Mouse (Mus musculus) heart, postnatal 25 days (tissue): ENCODE measurements at regions not wholly inside any gene's neighbourhood (a gene's known extent, or its start where the extent isn't known, plus 50 kb on each side); places are given as distances from the start of the nearest gene placed in this dataset.
"Not testable (repeated sequence)": the region's sequence is repeated elsewhere in the genome, so short reads cannot be mapped to it uniquely, and the experiment has no call there.

Experiments
- DNase-seq: peaks from one replicate; pipeline ENCODE4 v3.0.0; 2022; ENCODE audit warnings: low spot score
- intact Hi-C: fragments of 180-260 bp; cut with DNase I; formaldehyde crosslinking; loops from one replicate; pipeline ENCODE4 v1.15.1; 2025

DNA sequence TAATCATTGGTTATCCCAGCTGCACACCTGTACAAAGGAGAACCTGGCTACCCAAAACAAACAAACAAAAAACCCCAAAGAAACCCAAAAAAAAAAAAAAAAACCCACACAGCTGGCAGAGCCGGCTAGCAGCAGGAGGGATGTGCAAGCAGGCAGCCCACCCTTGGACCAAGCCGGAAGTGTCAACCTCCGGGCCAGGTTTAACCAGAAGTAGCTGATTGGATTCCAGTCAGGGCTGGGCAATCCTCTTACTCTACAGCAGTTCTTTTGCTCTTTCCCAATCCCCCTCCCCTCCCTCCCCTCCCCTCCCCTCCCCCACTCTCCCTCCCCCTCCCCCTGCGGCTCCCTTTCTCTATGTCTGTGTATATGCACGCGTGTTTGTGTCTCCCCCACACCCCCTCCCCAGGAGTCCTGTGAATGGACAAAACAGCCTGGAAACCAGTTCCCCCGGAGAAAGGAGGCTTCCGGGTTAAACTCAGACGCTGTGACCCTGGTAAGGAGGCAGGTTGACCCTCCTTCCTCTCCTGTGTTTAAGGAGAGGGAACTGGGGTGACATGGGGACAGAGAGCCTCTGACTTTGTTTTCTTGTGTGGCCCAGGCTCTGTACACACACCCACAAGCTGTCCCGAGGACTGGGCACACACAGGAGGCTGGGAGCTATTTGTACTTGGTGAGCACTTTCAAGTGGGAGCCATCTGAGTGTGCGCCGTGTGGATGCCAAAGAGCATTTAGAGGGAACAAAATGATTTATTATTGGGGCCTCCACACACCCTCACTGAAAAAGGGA, 93.9 kb upstream of the Jarid2 start:
- intact Hi-C loops = no loop called here
- no peak for DNase-seq

DNA sequence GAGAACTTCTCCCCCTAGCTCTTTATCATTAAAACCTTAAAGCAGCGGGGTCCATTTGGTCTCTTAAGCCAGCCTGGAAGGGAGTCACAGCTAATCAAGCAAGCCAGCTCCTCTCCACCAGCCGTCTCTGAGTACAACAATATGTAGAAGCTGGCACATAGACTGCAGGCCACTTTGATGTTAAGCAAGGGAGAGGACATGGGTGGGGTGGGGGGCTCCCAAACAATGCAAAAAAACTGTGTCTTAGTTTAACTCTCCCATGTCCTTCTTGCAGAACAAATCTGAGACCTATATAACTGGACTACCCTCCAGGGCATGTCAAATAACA, 93.3 kb upstream of the Jarid2 start:
- intact Hi-C loops = no loop called here
- DNase-seq = no peak

DNA sequence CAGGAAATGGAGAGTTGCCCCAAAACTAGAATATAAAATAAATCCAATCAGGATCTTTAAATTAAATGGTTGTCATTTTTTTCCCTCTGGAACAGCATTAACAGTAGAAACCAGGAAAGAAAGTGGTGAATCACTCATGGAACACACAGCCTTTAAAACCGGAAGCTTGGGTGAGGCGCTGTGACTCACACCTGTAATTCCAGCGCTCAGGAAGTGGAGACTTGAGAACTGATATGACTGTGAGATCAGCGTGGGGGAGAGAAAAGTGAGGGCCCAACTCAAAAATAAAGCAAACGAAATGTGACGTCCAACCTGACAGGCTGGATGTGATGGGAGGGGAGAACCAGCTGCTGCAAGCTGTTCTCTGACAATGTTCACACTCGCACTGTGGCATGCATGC, 86.9 kb upstream of the Jarid2 start:
- DNase-seq = no peak
- intact Hi-C loops = no loop called here

DNA sequence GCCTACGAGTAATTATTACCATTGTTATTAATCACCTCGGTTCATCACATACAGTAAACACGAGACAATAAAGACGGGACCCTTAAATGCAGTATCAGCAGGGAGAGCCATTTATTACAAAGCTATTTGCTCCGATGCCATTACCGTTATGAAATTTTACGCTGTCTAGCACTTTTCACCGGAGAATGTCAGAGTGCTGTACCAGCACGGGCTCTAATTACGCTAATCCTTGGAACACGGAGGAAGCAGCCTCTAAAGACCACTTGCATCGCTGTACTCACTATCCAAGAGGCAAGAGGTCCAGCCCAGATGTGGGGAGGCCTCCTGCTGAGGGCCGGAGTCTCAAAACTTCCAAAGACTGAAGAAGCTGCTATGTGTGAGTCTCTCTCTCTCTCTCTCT, 79.2 kb upstream of the Jarid2 start:
- DNase-seq = no peak
- intact Hi-C loops = no loop called here

DNA sequence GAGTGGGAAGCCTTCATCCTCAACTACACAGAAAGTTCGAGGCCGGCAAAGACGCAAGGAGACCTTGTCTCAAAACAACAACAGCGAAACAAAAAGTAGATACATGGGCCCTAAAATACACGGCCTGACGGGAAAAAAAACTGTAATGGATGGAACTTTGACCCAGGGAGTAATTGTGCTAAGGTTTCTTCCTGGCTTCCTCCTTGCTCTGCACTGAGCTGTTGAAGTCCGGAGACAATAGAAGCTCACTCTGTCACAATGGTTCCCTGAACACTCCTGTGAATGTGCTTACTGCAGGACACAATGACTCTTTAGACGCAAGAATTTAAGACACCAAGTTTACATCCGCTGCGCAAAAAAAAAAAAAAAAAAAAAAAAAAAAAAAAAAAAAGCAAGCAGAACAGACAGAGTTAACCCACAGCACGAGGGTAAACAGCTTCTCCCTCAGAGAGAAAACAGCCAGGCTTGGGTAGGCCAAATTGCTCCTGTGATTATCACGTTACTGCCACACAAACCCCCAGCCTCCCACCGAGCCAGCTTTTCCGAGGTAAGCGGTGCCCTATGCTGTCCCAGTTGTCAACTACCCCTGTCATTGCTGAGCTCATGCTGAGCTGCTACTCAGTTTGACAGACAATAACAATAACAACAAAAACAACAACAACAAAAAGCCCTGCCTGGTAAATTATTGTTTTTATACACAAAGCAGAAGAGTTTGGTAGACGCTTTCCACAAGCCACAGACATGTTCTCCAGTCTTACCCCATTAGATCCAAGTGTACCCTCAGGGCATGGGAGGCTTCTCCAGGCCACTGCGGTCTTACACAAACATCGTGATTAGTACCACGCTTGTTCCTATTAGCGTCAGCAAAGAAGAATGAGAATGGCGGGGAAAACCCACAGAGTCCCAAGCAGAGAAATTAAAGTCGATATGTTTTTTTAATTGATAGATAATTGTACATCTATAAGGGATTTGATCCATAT, 77.7 kb upstream of the Jarid2 start:
- intact Hi-C loops = no loop called here
- no peak for DNase-seq

DNA sequence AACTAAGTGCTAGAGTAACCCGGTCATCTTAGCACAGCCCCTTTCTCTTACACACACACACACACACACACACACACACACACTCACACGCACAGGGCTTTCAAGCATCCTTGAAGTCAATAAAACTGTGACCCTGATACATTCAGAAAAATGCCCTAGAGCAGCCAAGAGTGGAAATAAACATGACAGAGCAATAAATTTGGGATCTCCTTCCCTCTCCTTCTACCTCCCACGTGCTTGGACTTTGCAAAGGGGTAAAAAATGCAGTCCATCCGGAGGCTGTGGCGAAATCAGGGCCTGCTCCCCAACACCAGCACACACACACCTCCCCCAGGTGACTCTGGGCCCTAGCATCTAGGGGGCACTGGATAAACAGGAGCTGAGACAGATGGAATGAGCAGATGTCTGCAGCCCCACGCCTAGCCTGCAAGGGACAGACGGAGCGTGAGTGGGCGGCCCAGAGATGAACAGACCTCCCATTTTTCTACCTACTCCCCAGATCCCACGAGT, 71.3 kb upstream of the Jarid2 start:
- intact Hi-C loops = no loop called here
- no peak for DNase-seq

DNA sequence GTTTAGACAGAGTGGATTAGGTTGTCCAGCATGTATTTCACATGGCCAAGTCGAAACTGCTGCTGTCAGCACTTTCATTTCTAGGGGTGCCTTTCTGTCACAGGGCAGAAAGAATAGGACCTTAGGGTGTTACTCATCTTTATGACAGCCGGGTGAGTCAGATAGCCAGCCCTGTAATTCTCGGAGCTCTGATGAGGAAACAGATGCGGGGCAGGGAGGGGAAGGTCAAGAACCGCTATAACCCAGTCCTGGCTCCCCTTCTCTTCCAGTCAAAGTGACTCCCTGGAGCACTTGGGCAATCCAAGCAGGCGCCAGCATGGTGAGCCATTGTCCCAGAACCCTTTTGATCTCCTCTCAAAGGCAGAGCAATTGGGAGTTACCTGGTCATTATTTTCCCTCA, 69.4 kb upstream of the Jarid2 start:
- DNase-seq = no peak
- intact Hi-C loops = no loop called here

DNA sequence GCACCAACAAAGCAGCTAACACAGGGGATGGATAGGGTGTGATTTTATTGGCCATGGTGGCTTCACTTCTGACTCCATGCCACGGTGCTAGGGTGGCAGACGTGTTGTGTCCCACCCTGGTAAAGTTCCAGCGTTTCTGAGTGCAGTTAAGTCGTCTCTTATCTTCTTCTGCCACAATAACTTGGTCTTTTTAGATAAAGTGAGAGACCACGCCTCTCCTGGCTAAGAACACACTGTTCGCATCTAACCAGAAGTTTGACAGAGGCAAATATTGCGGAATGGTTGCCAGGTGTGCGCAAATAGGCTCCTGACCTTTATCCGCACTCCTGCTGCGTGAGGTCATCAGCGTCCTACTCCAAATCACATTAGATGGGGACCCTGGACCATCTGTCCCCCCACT, 66.2 kb upstream of the Jarid2 start:
- intact Hi-C loops = no loop called here
- DNase-seq = no peak

DNA sequence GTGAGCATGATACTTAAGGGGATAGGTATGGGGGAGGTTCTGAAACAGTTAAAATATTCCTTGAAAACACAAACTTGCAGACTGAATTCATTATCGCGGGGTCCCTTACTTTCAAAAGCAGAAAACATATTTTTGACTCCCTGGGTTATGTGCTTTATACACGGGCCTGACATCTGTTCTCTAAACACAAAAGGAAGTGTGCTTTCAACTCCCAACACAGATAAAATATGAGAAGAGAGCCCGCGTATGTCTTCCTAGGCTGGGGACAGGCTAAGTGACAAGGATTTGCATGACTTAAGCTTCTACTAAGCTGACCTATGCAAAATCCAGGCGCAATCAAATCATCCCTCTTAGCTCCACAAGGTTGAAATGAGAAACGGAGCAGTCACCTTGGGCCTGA, 65.5 kb upstream of the Jarid2 start:
- no peak for DNase-seq
- intact Hi-C loops = no loop called here

DNA sequence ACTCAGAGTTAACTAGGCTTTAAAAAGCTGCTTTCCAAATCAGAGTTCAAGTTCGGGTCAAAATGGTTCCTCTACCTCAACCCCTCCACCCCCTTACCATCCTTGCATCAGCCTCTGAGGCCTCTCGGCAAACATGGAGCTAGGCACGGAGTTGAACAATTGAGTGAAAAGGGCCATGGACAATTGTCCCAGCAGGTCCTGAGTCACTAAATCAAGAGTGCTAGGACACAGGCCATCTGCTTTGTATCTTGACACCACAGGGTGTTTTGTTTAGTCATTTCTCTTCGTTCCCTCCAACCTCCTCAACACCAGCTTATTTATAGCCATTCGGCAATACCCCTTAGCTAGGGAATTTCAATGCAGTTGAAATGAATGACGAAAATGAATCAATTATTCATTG, 59.5 kb upstream of the Jarid2 start:
- DNase-seq = no peak

DNA sequence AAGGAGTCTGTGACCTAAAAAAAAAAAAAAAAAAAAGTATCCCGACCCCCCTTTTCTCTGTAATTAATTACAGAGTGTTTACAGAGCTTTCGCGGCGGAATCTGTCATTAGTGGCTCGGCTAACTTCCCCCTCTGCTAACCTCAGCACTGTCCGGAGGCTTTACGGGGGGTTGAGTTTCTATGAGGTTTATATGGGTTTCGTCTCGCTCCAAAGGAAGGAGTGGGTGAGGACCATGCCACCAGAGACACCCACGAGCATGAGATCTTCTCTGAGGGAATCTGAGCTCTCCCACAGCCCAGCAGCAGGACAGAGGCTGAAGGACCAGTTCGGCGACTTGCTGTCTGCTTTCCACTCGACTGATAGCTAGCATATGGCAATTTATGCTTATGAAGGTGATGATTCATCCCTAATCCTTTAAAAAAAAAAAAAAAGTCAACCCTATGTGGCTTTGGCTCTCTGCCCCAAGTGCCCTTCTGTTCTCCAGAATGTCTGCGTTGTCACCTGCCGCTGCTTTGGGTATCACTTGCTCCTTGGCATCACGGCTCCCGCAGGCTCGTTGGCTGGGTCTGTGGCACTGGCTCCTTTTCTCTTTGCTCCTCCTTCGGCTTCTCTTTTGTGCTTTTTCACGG, 55.8 kb upstream of the Jarid2 start:
- intact Hi-C loops = no loop called here
- DNase-seq = no peak

More for the DNA sequence above, 59.5 kb upstream of the Jarid2 start:
- intact Hi-C loops = no loop called here

DNA sequence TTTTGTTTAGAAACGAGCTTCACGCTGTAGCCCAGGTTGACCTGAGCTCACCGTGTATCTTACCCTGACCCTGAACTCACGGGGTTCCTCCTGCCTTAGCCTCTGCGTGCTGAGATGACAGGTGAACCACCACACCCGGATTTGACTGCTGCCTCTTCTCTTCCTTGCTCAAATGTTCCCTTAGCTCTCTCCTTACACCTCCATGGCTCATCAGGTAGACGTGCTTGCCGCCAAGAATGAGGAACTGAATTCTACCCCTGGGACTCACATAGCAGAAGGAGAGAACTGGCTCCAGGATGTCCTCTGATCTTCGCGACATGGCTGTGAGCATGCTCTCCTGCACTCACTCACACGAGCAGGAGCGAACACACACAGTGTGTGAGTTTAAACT, 55.3 kb upstream of the Jarid2 start:
- no peak for DNase-seq
- intact Hi-C loops = no loop called here

DNA sequence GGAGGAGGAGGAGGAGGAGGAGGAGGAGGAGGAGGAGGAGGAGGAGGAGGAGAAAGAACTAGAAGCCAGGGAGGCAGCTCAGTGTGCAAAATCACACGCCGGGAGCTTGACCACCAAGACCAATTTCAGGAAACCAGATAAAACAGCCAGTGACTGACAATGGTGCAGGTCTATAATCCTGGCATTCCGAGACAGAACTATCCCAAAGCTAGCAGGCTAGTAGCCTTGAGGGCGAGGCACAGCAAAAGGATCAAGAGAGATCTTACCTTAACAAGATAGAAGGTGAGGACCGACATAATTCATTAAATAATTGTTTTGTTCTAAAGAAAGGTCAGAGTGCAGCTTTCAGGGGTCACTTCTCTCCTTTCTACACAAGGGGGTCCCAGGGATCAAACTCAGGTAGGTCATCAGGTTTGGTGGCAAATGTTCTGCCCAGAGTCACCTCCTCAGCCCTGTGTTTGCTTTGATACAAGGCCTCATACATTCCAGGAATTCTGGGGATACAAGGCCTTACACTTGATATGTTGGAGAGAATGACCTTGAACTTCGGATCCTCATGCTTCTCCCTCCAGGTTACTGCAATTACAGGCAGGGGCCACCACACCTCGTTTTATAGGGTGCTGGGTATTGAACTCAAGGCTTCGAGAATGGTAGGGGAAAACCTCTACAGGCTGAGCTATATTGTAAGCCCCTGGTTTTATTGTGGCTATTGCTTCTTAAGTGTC, 54.2 kb upstream of the Jarid2 start:
- intact Hi-C loops = no loop called here
- DNase-seq = no peak

DNA sequence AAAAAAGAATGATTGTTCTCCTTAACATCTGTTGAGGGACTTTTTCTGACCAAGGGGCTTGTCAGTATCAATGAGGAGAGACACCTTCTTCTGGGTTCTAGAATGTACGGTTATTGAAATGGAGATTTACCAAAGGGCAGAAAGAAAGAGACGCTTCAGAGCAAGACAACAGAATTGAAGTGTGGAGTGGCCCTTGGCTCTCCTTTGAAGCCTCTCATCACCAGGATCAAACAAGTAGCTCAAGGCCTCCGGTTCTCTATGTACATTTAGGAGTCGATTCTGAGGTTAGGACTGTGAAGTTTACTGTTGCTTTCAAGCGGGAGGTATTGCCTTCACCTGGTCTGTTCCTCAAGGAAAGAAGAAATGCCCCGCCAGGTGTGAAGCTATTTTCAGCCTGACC, 53.2 kb upstream of the Jarid2 start:
- intact Hi-C loops = no loop called here
- DNase-seq = no peak

DNA sequence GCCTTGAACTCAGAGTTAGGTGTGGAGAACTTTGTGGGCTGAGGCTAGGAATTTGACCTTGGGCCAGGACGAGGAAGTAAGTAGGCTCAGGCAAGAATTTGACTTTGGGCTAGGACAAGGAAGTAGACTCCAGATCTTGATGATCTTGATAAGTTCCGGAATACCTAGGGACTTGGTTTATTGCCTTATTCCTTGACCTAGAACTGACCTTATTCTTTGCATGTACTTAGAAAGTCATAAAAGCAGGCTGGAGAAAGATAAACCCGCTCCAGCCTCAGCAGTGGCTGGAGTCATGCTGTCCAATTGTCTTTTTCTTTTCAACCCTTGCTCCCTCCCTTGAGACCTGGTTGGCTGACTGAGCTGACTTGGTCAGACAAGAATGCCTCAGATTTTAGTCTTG, 51.2 kb upstream of the Jarid2 start:
- no peak for DNase-seq
- intact Hi-C loops = no loop called here

DNA sequence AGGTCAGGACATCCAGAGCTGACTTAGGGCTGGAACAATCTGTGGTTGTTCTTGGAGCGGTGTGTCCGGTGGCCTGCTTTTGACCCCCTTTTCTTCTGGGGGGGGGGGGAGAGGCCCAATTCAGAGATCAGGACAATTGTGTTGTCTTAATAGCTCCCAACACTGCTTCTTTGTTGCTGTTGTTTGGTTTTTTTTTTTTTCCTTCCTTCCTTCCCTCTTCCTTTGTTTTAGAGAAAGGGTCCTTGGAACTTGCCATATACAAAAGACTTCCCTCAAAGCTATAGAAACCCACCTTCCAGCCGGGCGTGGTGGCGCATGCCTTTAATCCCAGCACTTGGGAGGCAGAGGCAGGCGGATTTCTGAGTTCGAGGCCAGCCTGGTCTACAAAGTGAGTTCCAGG, 49.8 kb upstream of the Jarid2 start:
- DNase-seq, intact Hi-C loops: not testable (repeated sequence)
